Mouse (Mus musculus) 416B (cell line): ENCODE data around the gene Chd3.

Source experiments
- DNase-seq: peaks from one replicate; pipeline ENCODE4 v3.0.0; 2011; ENCODE audit warnings: low read depth

The Chd3 gene

DNA sequence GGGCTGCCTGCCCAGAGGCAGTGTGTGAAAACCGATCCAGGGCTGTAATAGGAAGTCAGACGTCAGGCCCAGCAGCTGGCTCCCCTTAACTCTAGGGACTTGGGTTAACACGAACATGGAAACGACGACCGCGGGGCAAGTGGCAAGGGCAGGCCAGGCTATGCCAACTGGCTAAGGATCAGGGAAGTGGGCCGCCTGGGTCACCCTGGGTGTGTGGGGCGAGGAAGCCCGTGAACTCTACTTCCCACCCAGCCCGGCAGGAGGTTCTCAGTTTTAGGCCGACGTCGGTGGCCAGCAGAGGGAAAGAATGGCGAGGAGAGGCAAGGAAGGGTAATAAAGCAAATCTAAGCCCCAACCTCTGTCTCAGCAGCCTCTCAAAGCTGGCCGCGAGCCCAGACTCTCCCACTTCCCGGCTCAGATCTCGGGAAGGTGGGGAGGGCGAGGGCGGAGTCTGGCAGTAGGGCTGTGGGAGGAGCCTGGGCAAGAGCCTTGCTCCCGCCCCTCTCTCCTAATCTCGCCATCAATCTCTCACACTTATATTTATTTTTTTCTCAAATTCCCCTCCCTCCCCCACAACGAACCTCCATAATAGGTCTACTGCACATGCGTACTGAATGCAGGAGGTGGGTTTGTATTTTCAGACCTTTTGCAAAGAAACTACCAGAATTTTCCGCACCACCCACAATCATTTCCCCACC is 2.9 kb downstream of the Chd3 start:
- DNase-seq, result peak; percentile 100

DNA sequence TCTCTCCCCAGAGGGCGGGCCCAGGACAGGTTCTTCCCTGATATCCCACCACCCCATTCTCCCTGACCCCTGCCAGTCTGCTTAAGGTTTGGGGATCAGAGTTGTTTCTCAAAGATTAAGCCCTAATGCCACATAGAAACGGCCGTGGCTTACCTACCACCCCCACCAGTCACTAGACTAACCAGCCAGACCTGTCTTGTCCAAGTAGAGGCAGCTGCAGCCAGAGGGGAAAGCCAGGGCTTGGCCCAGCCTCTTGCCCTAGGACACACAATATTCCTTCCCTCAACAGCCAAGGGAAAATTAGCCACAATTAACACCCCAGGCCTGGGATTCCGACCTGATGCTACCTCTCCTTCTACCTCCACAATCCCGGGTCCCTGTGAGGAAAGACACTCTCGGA is 3.5 kb downstream of the Chd3 start:
- no peak for DNase-seq

GRCm38 (mm10) chr11:69364910-69365309 is 4.3 kb downstream of the Chd3 start:
- peak; percentile 81 for DNase-seq

DNA sequence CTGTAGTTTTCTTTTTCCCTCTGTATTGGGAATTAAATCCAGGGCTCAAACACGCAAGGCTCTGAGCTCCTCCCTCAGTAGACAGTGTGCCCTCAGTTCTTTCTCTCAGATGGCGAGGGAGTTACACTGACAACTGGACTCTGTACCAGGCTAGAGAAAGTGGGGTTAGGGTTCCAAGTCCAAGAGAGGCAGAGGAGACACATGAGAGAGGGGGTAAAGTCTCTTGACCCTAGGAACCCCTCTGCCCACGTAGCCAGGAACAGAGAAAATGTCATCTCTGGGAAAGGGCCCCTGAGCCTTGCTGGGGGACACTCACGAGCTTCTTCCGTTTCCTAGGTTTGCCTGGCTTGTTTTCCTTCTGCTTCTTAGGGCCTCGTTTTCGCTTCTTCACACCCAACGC is 4.8 kb downstream of the Chd3 start:
- DNase-seq, result no peak

DNA sequence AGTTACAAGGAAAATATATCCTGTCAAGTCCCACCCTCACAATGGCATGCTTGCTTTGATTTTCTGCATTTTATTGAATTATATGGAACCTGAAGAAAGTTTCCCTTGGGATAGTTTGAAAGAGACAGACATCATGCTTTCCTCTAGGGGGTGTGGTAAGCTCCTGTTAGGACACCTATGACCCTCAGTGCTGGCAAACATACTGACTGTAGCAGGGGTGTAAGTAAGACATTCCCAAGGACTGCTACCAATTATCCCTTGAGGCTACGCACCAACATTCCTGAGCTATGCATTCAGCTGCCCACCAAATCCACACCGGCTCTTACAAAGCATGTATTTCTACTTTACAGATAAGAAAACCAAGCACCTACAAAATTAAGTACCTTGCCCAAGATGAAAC is 6.7 kb downstream of the Chd3 start:
- peak; percentile 32 for DNase-seq

DNA sequence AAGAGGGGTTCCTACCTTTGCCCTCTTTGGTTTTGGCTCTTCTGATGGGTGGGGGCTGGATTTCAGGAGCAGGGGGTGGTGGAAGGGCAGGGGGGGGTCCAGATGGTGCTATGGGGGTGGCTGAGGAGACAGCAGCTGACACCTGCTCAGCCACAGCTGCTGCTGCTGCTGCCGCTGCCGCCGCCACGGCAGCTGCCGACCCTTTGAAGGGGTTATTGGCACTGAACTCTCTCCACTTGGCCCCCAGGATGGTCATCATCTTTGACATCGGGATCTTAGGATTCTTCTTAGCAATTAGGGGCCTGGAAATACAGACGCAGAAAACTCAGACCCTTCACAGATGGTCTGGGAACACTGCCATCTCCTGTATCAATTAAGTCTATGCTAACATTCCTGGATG is 7.2 kb downstream of the Chd3 start:
- no peak for DNase-seq

- DNase-seq, result no peak
Observed at GRCm38 (mm10) chr11:69357690-69358089, 11.5 kb downstream of the Chd3 start.

- DNase-seq, result no peak
Observed at GRCm38 (mm10) chr11:69356544-69356943, 12.7 kb downstream of the Chd3 start.

DNA sequence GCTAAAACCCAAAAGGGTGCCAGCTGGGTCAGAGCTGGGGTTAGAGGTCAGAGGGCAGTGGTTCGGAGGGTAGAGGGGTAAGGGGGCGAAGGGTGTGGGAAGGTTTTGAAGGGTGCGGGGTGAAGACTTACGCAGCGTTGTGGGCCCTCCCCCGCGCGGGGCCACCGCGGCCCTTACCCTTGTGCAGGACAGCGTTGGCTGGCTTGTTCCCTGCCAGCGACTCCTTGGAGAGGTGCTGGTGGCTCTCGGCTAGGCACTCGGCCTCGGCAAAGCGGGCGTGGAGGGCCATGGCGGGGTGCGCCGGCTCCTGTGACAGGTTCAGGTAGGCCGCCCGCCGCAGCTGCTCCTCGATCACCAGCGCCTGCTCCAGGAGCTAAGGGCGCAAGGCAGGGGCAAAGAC is 22.8 kb downstream of the Chd3 start:
- DNase-seq, result no peak

GRCm38 (mm10) chr11:69340161-69341131 is 28.8 kb downstream of the Chd3 start, which contains the start of gene Rnf227:
Gene Rnf227 (plus strand): TSS chr11:69340461.
- DNase-seq, result no peak

DNA sequence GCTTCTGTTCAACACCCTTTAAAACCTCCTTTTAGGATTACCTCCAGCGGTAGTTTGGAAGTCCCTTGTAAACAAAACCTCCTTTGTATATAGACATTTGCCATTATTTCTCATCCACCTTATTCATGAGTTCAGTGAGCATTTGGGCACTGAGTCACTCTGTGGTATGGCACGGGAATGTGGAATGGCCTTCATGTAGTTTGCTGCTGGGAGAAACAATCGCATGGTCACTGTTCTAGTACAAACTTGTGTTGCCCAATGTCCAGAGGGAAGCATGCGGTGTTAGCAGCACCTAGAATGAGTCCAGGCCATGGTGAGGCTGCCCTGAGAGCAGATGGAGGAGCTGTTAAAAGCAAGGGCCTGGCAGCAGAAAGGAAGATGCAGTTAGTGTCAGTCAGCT is 34.4 kb downstream of the Chd3 start:
- DNase-seq, result no peak

- peak; percentile 70 for DNase-seq
Observed at GRCm38 (mm10) chr11:69333922-69334321, 35.3 kb downstream of the Chd3 start.

DNA sequence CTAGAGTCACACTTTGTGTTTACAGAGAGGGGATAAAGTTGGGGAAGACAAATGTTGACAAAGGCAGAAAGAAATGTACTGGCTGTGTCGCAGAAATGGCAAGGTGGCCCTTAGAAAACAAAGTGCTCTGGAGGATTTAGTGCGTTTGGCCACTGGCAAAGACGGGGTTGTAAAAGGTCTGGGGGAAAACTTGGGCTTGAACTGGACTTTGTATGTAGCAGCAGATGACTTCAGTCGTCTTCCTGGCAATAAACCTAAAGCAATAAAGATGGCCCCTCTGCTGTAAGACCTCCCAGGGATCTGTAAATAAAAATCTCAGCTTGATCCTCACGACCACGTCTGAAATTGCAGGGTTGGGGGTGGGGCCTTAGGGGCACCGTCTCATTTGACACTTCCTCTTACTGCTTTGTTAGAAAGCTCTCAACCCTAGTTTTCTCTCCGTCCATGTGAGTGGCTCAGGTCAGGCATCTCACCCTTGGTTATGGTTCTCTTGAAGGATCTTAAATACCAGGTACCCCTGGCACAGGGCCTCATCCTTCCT is 36.4 kb downstream of the Chd3 start:
- no peak for DNase-seq

GRCm38 (mm10) chr11:69331929-69332405 is 37.2 kb downstream of the Chd3 start:
- peak; percentile 68 for DNase-seq

GRCm38 (mm10) chr11:69331152-69331551 is 38.1 kb downstream of the Chd3 start:
- peak; percentile 87 for DNase-seq

DNA sequence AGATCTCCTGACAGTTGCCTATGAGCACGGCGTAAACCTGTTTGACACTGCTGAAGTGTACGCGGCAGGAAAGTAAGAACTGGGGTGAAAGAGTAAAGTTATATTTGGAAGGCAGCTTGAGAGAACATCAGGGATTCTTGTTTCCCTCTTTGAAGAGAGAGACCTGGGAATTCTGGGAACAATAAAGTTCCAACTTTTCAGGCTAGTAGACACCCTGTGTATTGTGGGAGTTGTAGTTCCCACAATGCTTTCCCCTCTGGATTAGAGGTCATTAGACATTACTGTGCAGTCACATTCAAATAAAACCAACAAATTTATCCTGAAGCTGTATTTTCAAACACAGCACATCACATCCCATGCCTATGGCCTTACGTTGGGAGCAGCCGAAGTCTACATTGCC is 40.7 kb downstream of the Chd3 start:
- no peak for DNase-seq

DNA sequence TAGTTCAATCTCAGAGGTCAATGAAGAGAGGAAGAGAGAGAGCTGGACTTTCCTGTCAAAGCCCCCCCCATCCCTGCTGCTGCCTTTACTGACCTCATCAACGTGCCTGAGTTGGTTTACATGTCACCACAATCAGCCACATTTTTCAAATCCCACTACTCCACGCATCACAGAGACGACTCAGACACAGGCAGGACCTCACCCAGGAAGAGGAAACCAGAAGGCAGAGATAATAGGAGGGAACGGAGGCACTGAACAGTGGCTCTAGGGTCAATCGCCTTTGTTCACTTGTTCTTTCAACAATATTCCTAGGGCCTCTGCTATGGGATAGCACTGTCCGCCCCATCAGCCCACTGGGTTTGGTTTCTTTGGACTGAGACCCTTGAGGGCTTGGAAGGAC is 41.6 kb downstream of the Chd3 start:
- DNase-seq, result no peak

GRCm38 (mm10) chr11:69327157-69327442 is 42.1 kb downstream of the Chd3 start:
- DNase-seq, result no peak

GRCm38 (mm10) chr11:69326408-69327156 is 42.6 kb downstream of the Chd3 start:
- no peak for DNase-seq

- peak; percentile 96 for DNase-seq
Observed at GRCm38 (mm10) chr11:69325628-69326407, 43.4 kb downstream of the Chd3 start, which contains the start of gene Kcnab3. Gene Kcnab3 (plus strand): TSS chr11:69326258.

DNA sequence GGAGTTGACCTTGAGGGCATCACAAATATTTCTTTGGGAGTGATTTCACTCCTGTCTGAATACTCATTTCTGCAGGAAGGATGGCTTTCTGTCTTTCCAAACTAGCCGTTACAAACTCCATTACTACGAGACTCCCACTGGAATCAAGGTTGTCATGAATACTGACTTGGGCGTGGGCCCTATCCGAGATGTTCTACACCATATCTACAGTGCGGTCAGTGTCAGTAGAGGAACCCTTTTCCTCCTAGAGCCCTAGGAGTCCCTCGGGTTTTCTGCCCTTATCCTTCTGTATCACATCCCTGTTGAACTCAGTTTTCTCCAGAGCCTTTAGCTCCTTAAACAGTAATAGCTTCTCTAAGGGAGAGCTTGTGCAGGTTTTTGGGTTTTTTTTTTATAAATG is 44.5 kb downstream of the Chd3 start:
- no peak for DNase-seq
